Mouse (Mus musculus) kidney, embryonic 14.5 days (tissue): Measurements from ENCODE around the gene Rgs19. TPM values are rescaled to one million over a fixed set of nuclear protein-coding genes. Genes with fewer than 3 reads are reported as not detected.

Experiments used
- ATAC-seq: fragments of 200-750 bp; cut with Nextera tagmentation; 2 replicates; pipeline ENCODE4 v1.8.0; 2017; ENCODE audit warnings: moderate number of reproducible peaks, mild to moderate bottlenecking, moderate TSS enrichment, moderate library complexity; ENCODE audit not compliant: low FRiP score, low TSS enrichment
- H3K27ac ChIP-seq: fragments of 300-500 bp; sonication (generic); 2 replicates; pipeline ENCODE4 v1.5.1; 2014; ENCODE audit warnings: low read depth, mild to moderate bottlenecking, low read length, moderate library complexity, mixed read lengths
- H3K27me3 ChIP-seq: fragments of 300-500 bp; sonication (generic); 2 replicates; pipeline ENCODE4 v1.6.1; 2014; ENCODE audit warnings: mild to moderate bottlenecking, low read length; ENCODE audit not compliant: control insufficient read depth, insufficient read depth
- H3K36me3 ChIP-seq: fragments of 300-500 bp; sonication (generic); 2 replicates; pipeline ENCODE4 v1.6.1; 2014; ENCODE audit warnings: low read length, mixed read lengths; ENCODE audit not compliant: control insufficient read depth, insufficient read depth
- H3K4me1 ChIP-seq: fragments of 300-500 bp; sonication (generic); 2 replicates; pipeline ENCODE4 v1.6.1; 2014; ENCODE audit warnings: low read length, mixed read lengths; ENCODE audit not compliant: control insufficient read depth, insufficient read depth
- H3K4me2 ChIP-seq: fragments of 300-500 bp; sonication (generic); replicated peaks from 2 replicates; pipeline ENCODE4 v1.6.1; 2014; ENCODE audit warnings: low read depth, mild to moderate bottlenecking, low read length
- H3K4me3 ChIP-seq: fragments of 300-500 bp; sonication (generic); 2 replicates; pipeline ENCODE4 v1.5.1; 2014; ENCODE audit warnings: mild to moderate bottlenecking, low read length
- H3K9ac ChIP-seq: fragments of 300-500 bp; sonication (generic); 2 replicates; pipeline ENCODE4 v1.6.1; 2014; ENCODE audit warnings: low read depth, mild to moderate bottlenecking, low read length, moderate library complexity
- H3K9me3 ChIP-seq: fragments of 300-500 bp; sonication (generic); 2 replicates; pipeline ENCODE4 v1.6.1; 2016; ENCODE audit warnings: low read length; ENCODE audit not compliant: control insufficient read depth
- WGBS: fragments of 180-500 bp; shearing (Covaris S2); extraction: QIAGEN DNeasy Blood & Tissue Kit; methylation state at CpG from one replicate; pipeline ENCODE4 v1.1.7; 2014; 5-methylcytosine and 5-hydroxymethylcytosine counted together
- polyA plus RNA-seq: library from polyadenylated mRNA; unstranded; fragments of >200 nt; fragmentation: Nextera tagmentation; extraction: Ambion mirVana; gene quantifications from 2 replicates; pipeline ENCODE4 v1.2.1, GENCODE M21; 2014

The Rgs19 gene
- polyA plus RNA-seq, 1 experiment from 2014 or later: 70.8 TPM

DNA sequence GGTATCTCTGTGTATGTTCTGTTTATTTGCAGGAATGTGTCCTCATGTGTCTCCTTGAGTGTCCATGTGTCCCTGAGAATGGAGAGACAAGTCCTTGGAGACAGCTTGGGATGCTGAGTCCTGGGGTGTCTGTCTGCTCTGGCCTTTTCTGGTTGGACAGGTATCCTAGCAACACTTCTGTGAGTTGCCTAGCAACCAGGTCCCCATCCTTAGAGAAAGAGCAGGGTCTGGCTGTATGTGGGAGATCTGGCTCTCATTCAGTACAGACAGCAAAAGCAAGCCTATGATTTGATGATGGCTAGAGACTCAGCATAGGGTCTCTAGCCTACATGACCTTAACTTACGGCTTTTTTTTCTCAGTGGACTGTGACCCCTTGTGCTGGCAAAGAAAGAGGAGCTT, 20.0 kb upstream of the Rgs19 start:
- no peaks in the 10 kb centered on the region for H3K27me3 ChIP-seq
- H3K9ac ChIP-seq: no peak overlapping the region
- H3K4me2 ChIP-seq: no peak overlapping the region
- H3K4me3 ChIP-seq: no peak overlapping the region
- no peak overlapping the region for H3K27ac ChIP-seq
- H3K9me3 ChIP-seq: no peaks in the 10 kb centered on the region
- no peaks in the 10 kb centered on the region for H3K4me1 ChIP-seq
- no peak for ATAC-seq
- H3K36me3 ChIP-seq: no peaks in the 10 kb centered on the region
- WGBS: 89% methylated on average over 1 of the region's 1 CpGs

DNA sequence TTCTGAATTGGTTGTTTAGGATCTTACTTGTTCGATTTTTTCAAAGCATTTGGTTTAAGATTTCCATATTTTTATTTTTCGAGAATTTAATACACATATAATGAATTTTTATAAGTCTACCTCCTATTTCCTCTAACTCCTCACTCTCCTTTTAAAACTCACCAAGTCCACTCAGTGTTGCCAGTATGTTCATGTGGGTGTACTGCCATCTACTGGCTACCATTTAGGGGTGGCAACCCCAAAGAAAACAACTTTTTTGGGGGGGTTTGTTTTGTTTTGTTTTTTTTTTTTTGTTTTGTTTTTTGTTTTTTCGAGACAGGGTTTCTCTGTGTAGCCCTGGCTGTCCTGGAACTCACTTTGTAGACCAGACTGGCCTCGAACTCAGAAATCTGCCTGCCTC, 12.9 kb upstream of the Rgs19 start:
- H3K36me3 ChIP-seq: no peaks in the 10 kb centered on the region
- H3K4me3 ChIP-seq: no peak overlapping the region
- no peak overlapping the region for H3K27ac ChIP-seq
- no peaks in the 10 kb centered on the region for H3K27me3 ChIP-seq
- H3K4me2 ChIP-seq: no peak overlapping the region
- ATAC-seq: no peak
- 32% methylated on average over 4 of the region's 4 CpGs for WGBS
- no peaks in the 10 kb centered on the region for H3K9me3 ChIP-seq
- no peaks in the 10 kb centered on the region for H3K4me1 ChIP-seq
- no peak overlapping the region for H3K9ac ChIP-seq

DNA sequence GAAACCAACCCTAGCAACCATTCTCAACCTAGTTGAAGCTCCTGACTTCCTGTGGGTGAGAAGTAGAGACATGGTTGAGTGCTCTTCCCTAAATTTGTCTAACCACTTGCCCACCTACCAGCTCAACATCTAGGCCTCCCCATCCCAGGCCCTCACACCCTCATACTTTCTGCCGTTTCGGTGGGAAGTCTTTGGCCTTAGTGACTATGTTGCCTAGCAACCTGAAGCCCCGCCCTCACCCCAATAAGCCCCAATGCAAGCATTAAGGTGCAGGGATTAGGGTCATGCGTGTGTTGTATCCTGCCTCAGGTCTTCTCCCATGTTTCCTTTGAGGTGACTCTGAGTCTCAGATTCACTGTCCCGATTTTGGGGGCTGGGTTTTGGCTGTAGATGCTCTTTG, 4.5 kb upstream of the Rgs19 start, which contains the start of gene Lkaaear1:
Gene Lkaaear1 (minus strand): TSS at position 202 of the 400 bp plus-strand sequence.
- H3K4me2 ChIP-seq: no peak within 1 kb of the TSS
- WGBS: 50% methylated on average over 5 of the region's 5 CpGs
- no peaks in the 10 kb centered on the region for H3K27me3 ChIP-seq
- no peak within 1 kb of the TSS for H3K9ac ChIP-seq
- no peaks in the 10 kb centered on the region for H3K9me3 ChIP-seq
- H3K36me3 ChIP-seq: no peaks in the 10 kb centered on the region
- H3K27ac ChIP-seq: no peak within 1 kb of the TSS
- no peak for ATAC-seq
- H3K4me1 ChIP-seq: no peaks in the 10 kb centered on the region
- H3K4me3 ChIP-seq: no peak within 1 kb of the TSS

DNA sequence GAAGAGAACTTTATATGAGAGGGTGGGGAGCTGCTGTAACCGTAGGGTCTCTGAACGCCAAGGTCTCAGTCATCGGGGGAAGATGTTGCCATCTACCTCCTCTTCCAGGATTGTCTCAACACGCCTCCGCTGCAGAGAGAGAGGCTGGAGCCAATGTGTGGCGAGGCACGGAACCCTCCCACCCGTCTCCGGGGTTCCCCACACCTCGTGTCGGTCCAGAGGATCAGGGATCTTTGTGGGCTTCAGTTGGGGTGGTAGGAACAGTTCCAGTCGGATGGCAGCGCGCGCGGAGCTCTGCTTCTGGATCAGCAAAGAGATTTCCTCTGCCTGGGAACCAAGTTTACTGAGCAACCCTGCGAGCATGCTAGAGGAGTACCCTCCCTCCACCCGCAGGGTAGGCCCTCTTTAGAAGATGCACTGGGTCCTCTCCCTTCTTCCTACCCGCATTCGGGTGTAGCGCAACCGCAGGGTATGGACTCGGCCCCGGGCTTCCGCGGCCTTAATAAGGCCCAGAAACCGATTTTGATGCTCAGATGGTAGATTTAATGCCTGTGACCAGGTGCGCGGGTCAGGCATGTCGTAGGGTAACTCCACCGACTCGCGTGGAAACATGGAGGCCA, 3.1 kb upstream of the Rgs19 start:
- Histone ChIP-seq H3K4me1 (0 out of 2 replicates have a peak, but pooled peaks cover 6% of the 10 kb centered on the region), H3K4me3 (no peak overlapping the region), H3K36me3 (no peaks in the 10 kb centered on the region), H3K27ac (no peak overlapping the region), H3K9me3 (no peaks in the 10 kb centered on the region), H3K9ac (no peak overlapping the region), H3K4me2 (no peak overlapping the region), H3K27me3 (no peaks in the 10 kb centered on the region)
- 74% methylated on average over 33 of the region's 33 CpGs for WGBS
- ATAC-seq: no peak

DNA sequence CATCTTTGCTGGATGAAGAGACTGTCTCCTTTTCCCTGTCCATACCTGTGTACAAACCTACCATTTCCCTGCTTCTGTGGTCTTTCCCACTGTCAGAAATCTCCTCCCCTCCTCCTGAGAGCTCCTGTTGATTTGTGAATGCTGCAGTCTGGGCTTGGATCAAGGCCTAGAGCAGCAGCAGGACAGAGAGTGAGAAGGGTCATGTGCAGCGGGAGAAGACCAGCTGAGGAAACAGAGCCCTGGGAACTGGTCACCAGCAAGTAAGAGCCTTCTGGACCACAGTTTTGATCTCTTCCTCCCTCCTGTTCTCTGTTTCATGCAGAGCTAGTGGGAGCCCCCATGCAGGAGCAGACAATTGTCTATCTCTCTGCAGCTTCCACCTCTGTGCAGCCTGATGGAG, 2.0 kb upstream of the Rgs19 start:
- 71% methylated on average over 1 of the region's 1 CpGs for WGBS
- Histone ChIP-seq H3K4me2 (no peak overlapping the region), H3K36me3 (0 out of 2 replicates have a peak, but pooled peaks cover 4% of the 10 kb centered on the region), H3K9ac (no peak overlapping the region), H3K27me3 (no peaks in the 10 kb centered on the region), H3K4me1 (0 out of 2 replicates have a peak, but pooled peaks cover 6% of the 10 kb centered on the region), H3K4me3 (no peak overlapping the region), H3K9me3 (no peaks in the 10 kb centered on the region), H3K27ac (no peak overlapping the region)
- no peak for ATAC-seq

DNA sequence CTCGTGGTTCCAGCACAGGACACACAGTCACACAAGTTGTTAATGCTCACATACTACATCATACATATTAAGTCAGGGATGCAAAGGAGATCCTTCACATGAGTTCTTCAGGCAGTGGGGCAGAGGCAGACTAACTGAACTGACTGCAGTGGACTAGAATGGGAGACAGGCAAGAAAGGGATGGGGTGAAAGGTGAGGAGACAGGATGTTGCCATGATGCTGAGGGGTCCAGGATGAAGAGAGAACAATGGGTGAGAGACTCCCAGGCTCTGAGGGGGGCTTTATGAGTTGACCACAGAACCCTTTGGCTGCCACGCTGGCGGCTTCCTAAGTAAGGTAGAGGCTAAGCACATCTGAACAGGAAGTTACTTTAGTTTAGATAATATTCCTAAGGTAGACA, 804 bp upstream of the Rgs19 start:
- 87% methylated on average over 3 of the region's 3 CpGs for WGBS
- H3K4me3 ChIP-seq: no peak overlapping the region; the same call in 1 of the 2 replicates
- peaks cover 5% of the 10 kb centered on the region; the same call in 1 of the 2 replicates for H3K36me3 ChIP-seq
- H3K27me3 ChIP-seq: no peaks in the 10 kb centered on the region
- H3K9ac ChIP-seq: no peak overlapping the region
- H3K4me1 ChIP-seq: 0 out of 2 replicates have a peak, but pooled peaks cover 6% of the 10 kb centered on the region
- H3K4me2 ChIP-seq: peak overlapping the region; percentile 66
- H3K9me3 ChIP-seq: no peaks in the 10 kb centered on the region
- no peak for ATAC-seq
- H3K27ac ChIP-seq: no peak overlapping the region

DNA sequence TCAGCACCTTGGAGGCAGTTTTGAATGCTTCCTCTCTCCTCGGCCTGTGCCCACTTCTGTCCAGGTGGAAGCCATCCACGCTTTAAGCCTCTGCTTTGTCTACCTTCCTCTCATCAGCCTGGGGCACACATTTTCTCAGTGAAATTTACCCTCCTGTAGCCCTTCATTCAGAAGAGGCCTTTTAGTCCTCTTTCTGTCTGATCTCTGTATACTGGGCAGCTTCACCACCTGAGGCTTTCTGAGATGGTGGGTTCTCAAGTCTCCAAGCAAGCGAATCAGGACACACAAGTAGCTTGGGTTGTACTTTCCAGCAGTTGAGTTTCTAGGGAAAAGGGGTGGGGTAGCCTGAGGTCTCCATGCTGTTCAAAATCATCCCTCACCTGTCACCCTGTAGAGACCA, 1.5 kb downstream of the Rgs19 start:
- Histone ChIP-seq H3K4me1 (0 out of 2 replicates have a peak, but pooled peaks cover 6% of the 10 kb centered on the region), H3K27me3 (no peaks in the 10 kb centered on the region), H3K36me3 (peaks cover 25% of the 10 kb centered on the region), H3K9me3 (no peaks in the 10 kb centered on the region), H3K4me3 (peak overlapping the region; percentile 71; the same call in 1 of the 2 replicates), H3K9ac (no peak overlapping the region), H3K4me2 (peak overlapping the region; percentile 66), H3K27ac (no peak overlapping the region)
- WGBS: 87% methylated on average over 3 of the region's 3 CpGs
- ATAC-seq: no peak

DNA sequence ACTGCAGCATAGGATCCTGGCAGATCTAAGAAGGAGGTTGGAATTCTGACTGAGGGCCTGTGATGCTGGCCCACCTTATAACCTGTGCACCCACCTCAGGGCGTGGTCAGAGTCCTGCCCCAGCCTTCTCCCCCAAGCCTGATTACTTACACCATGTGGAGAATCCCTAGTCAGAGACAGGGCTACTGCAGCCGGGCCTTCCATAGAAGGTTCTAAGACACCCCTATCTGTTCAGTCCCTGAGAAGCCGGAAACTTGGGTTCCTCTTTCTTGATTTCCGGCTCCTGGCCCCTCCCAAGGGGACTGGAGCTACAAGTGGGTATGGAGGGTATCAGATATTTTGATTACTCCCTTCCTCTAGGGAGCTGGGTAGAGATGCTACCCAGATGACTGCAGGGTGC, 2.2 kb downstream of the Rgs19 start:
- Histone ChIP-seq H3K4me3 (no peak overlapping the region), H3K27me3 (no peaks in the 10 kb centered on the region), H3K4me2 (no peak overlapping the region), H3K9ac (no peak overlapping the region), H3K9me3 (no peaks in the 10 kb centered on the region), H3K27ac (no peak overlapping the region), H3K36me3 (peaks cover 32% of the 10 kb centered on the region), H3K4me1 (0 out of 2 replicates have a peak, but pooled peaks cover 6% of the 10 kb centered on the region)
- no peak for ATAC-seq
- 90% methylated on average over 4 of the region's 4 CpGs for WGBS

DNA sequence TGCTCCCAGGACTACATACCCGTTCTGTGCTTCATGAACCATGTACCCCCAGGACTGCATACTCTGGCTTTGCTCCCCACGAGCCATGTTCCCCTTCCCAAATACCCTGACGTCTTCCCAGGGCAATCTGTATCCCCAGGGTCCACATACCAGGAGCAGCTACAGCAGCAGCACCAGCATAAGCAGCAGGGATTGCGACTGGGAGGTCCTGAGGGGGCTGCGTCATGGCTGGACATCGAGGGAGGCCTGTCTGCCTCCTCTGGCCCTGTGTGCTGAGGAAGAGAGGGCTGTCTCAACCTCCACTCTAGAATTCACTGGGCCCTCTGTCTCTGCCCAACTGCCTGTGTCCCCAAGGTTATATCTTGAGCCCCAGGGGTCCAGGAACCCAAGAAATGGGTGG, 2.7 kb downstream of the Rgs19 start:
- no peak overlapping the region for H3K4me2 ChIP-seq
- no peak overlapping the region for H3K4me3 ChIP-seq
- WGBS: 87% methylated on average over 6 of the region's 6 CpGs
- H3K27me3 ChIP-seq: no peaks in the 10 kb centered on the region
- H3K27ac ChIP-seq: no peak overlapping the region
- H3K9me3 ChIP-seq: no peaks in the 10 kb centered on the region
- peaks cover 37% of the 10 kb centered on the region for H3K36me3 ChIP-seq
- ATAC-seq: no peak
- 0 out of 2 replicates have a peak, but pooled peaks cover 6% of the 10 kb centered on the region for H3K4me1 ChIP-seq
- H3K9ac ChIP-seq: no peak overlapping the region
